Mouse (Mus musculus) MEL (cell line): ENCODE measurements at regions not wholly inside any gene's neighbourhood (a gene's known extent, or its start where the extent isn't known, plus 50 kb on each side); places are given as distances from the start of the nearest gene placed in this dataset.

ENCODE experiments used
- DNase-seq: peaks from one replicate; pipeline ENCODE4 v3.0.0; 2011; ENCODE audit warnings: low read depth, low spot score
- H3K27ac ChIP-seq: 2 replicates; pipeline ENCODE4 v1.5.1; 2012; ENCODE audit warnings: low read depth, mild to moderate bottlenecking, control low read depth, low read length, moderate library complexity; ENCODE audit not compliant: control insufficient read depth
- H3K27me3 ChIP-seq, 2 experiments: fragments of 150-350 bp in 1 of 2; sonication (generic) in 1 of 2; 2 replicates each; pipeline ENCODE4 v1.6.1; 2012; ENCODE audit warnings: low read length in 2 of 2, mild to moderate bottlenecking in 2 of 2, improper control_type of control experiment in 1 of 2, moderate library complexity in 1 of 2; ENCODE audit not compliant: insufficient read depth in 2 of 2, control insufficient read depth in 1 of 2
- H3K36me3 ChIP-seq, 2 experiments: 2 replicates each; pipeline ENCODE4 v1.6.1; 2012 to 2014; ENCODE audit warnings: low read length in 2 of 2, improper control_type of control experiment in 1 of 2, inconsistent platforms in 1 of 2, mild to moderate bottlenecking in 1 of 2; ENCODE audit not compliant: insufficient read depth in 2 of 2, control insufficient read depth in 1 of 2
- H3K4me1 ChIP-seq, 2 experiments: fragments of 150-350 bp in 1 of 2; sonication (generic) in 1 of 2; 2 replicates each; pipeline ENCODE4 v1.6.1; 2012; ENCODE audit warnings: low read length in 2 of 2, improper control_type of control experiment in 1 of 2, mild to moderate bottlenecking in 1 of 2; ENCODE audit not compliant: insufficient read depth in 2 of 2, control insufficient read depth in 1 of 2
- H3K4me3 ChIP-seq, 2 experiments: fragments of 150-350 bp in 1 of 2; sonication (generic) in 1 of 2; 2 replicates each; pipeline ENCODE4 v1.5.1; 2012; ENCODE audit warnings: low read depth in 2 of 2, low read length in 2 of 2, mild to moderate bottlenecking in 2 of 2, moderate library complexity in 2 of 2, control low read depth in 1 of 2, improper control_type of control experiment in 1 of 2; ENCODE audit not compliant: control insufficient read depth in 1 of 2, insufficient read depth in 1 of 2
- H3K79me2 ChIP-seq: 2 replicates; pipeline ENCODE4 v1.6.1; 2012; ENCODE audit warnings: mild to moderate bottlenecking, low read length, moderate library complexity; ENCODE audit not compliant: control insufficient read depth, poor library complexity, insufficient read depth
- H3K9ac ChIP-seq: 2 replicates; pipeline ENCODE4 v1.6.1; 2012; ENCODE audit warnings: low read depth, mild to moderate bottlenecking, control low read depth, low read length, moderate library complexity; ENCODE audit not compliant: control insufficient read depth, poor library complexity, severe bottlenecking
- H3K9me3 ChIP-seq: fragments of 150-350 bp; sonication (generic); replicated peaks from 2 replicates; pipeline ENCODE4 v1.6.1; 2012; ENCODE audit warnings: mild to moderate bottlenecking, low read length, improper control_type of control experiment, moderate library complexity; ENCODE audit not compliant: insufficient read depth
- CHD1 ChIP-seq: IDR thresholded peaks from 2 replicates; pipeline ENCODE4 v1.6.1; 2012; ENCODE audit warnings: low read depth, mild to moderate bottlenecking, inconsistent platforms, low read length, improper control_type of control experiment
- E2F4 ChIP-seq: IDR thresholded peaks from 2 replicates; pipeline ENCODE4 v1.6.1; 2011; ENCODE audit warnings: low read depth, low read length, improper control_type of control experiment, borderline replicate concordance
- ELF1 ChIP-seq: IDR thresholded peaks from 2 replicates; pipeline ENCODE4 v1.6.1; 2014; ENCODE audit warnings: low read depth, mild to moderate bottlenecking, inconsistent platforms, low read length, improper control_type of control experiment, moderate library complexity
- EP300 ChIP-seq, 2 experiments: IDR thresholded peaks; 2 replicates each; pipeline ENCODE4 v1.6.1; 2011; ENCODE audit warnings: improper control_type of control experiment in 2 of 2, low read length in 2 of 2, low read depth in 1 of 2, mild to moderate bottlenecking in 1 of 2
- GATA1 ChIP-seq: IDR thresholded peaks from 2 replicates; pipeline ENCODE4 v1.6.1; 2011; ENCODE audit warnings: low read depth, low read length, improper control_type of control experiment
- KAT2A ChIP-seq: conservative IDR thresholded peaks from 2 replicates; pipeline ENCODE4 v1.6.1; 2012; ENCODE audit warnings: low read depth, low read length, improper control_type of control experiment, inconsistent platforms
- MAZ ChIP-seq: IDR thresholded peaks from 2 replicates; pipeline ENCODE4 v1.6.1; 2012; ENCODE audit warnings: low read depth, mild to moderate bottlenecking, inconsistent platforms, low read length, improper control_type of control experiment
- MXI1 ChIP-seq: IDR thresholded peaks from 2 replicates; pipeline ENCODE4 v1.6.1; 2011; ENCODE audit warnings: mild to moderate bottlenecking, low read depth, low read length, improper control_type of control experiment
- NELFE ChIP-seq: IDR thresholded peaks from 2 replicates; pipeline ENCODE4 v1.6.1; 2011; ENCODE audit warnings: low read depth, low read length, improper control_type of control experiment
- POLR2AphosphoS2 ChIP-seq: IDR thresholded peaks from 2 replicates; pipeline ENCODE4 v1.6.1; 2011; ENCODE audit warnings: low read length, improper control_type of control experiment
- POLR2AphosphoS5 ChIP-seq: IDR thresholded peaks from 2 replicates; pipeline ENCODE4 v1.6.1; 2012; ENCODE audit warnings: low read depth, borderline replicate concordance, mild to moderate bottlenecking, inconsistent platforms, low read length, moderate library complexity, mixed read lengths
- RAD21 ChIP-seq: IDR thresholded peaks from 2 replicates; pipeline ENCODE4 v1.6.1; 2011; ENCODE audit warnings: mild to moderate bottlenecking, low read depth, low read length, improper control_type of control experiment
- TAL1 ChIP-seq: IDR thresholded peaks from 2 replicates; pipeline ENCODE4 v1.6.1; 2012; ENCODE audit warnings: mild to moderate bottlenecking, inconsistent platforms, low read length, moderate library complexity, mixed read lengths
- TBP ChIP-seq: IDR thresholded peaks from 2 replicates; pipeline ENCODE4 v1.8.0; 2011; ENCODE audit warnings: low read depth, low read length, improper control_type of control experiment
- TCF12 ChIP-seq: IDR thresholded peaks from 2 replicates; pipeline ENCODE4 v1.6.1; 2014; ENCODE audit warnings: low read depth, mild to moderate bottlenecking, inconsistent platforms, low read length, improper control_type of control experiment, moderate library complexity
- USF2 ChIP-seq, 2 experiments: IDR thresholded peaks; 2 replicates each; pipeline ENCODE4 v1.6.1; 2011 to 2012; ENCODE audit warnings: improper control_type of control experiment in 2 of 2, low read length in 2 of 2, borderline replicate concordance in 1 of 2, inconsistent platforms in 1 of 2, low read depth in 1 of 2, mild to moderate bottlenecking in 1 of 2; ENCODE audit not compliant: insufficient read depth in 1 of 2
- ZC3H11A ChIP-seq: IDR thresholded peaks from 2 replicates; pipeline ENCODE4 v1.6.1; 2012; ENCODE audit warnings: low read depth, mild to moderate bottlenecking, inconsistent platforms, low read length, improper control_type of control experiment
- ZKSCAN1 ChIP-seq: IDR thresholded peaks from 2 replicates; pipeline ENCODE4 v1.6.1; 2012; ENCODE audit warnings: low read depth, mild to moderate bottlenecking, inconsistent platforms, low read length, improper control_type of control experiment, moderate library complexity
- ZMIZ1 ChIP-seq: IDR thresholded peaks from 2 replicates; pipeline ENCODE4 v1.6.1; 2012; ENCODE audit warnings: low read depth, mild to moderate bottlenecking, inconsistent platforms, low read length, improper control_type of control experiment, moderate library complexity
- ZNF384 ChIP-seq: IDR thresholded peaks from 2 replicates; pipeline ENCODE4 v1.6.1; 2012; ENCODE audit warnings: low read depth, mild to moderate bottlenecking, inconsistent platforms, low read length, improper control_type of control experiment

DNA sequence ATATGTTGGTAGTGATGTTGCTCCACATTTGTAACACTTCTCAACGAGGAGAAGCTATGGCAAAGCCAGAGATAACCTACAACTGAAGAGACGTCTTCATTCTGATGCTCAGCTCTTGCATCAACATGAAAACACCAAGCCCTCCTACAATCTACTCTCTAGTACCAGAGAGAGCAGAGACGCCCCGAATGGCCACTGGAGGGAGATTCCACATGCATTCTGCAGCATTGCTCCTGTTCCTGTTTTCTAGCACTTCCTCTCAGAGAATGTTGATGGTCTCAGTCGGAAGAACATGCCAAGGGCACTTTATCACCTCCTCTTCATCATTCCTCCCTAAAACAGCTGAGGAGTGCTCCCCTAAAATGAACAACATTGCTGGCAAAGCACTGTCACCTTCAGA, 692.4 kb downstream of the Ntrk3 start:
- no peaks in the 10 kb centered on the region for H3K4me1 ChIP-seq
- no peak overlapping the region for H3K4me3 ChIP-seq
- H3K9me3 ChIP-seq, result no peaks in the 10 kb centered on the region
- TF ChIP-seq GATA1 (no peak), NELFE (no peak), KAT2A (no peak), TCF12 (no peak), E2F4 (no peak), TBP (no peak), ZMIZ1 (no peak)
- TF ChIP-seq, all 39 proteins: peak for 0
- Histone ChIP-seq H3K79me2 (no peaks in the 10 kb centered on the region), H3K27me3 (no peaks in the 10 kb centered on the region), H3K36me3 (no peaks in the 10 kb centered on the region), H3K9ac (no peak overlapping the region), H3K27ac (no peak overlapping the region)
- no peak for DNase-seq

DNA sequence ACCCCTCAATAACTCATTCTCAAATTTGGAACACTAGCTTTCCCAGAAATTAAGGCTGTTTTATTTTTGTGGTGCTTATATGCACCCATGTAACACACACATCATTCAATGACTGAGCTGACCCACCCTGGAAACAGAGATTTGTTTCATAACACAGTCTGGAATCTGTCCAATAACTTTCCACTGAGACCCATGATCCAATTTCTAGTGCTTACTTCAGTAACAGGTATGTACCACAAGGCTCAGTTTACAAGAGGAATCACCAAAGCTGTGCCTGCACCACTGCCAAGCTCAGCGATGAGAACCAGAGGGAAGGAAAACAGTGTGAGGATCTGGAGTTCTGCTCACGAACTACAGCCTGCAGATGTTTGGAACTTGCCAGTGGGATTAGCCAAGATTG, 706.8 kb downstream of the Ntrk3 start:
- Histone ChIP-seq H3K4me1 (no peaks in the 10 kb centered on the region), H3K27ac (no peak overlapping the region), H3K36me3 (no peaks in the 10 kb centered on the region), H3K9me3 (no peaks in the 10 kb centered on the region), H3K9ac (no peak overlapping the region)
- no peak for TF ChIP-seq POLR2AphosphoS5
- TF ChIP-seq USF2 (IDR thresholded peaks at IDR 0.05; ENCODE audit: borderline replicate concordance in 1 of 2, insufficient read depth in 1 of 2, low read depth in 1 of 2, low read length in 2 of 2), result no peak
- TF ChIP-seq RAD21, result no peak
- no peak for TF ChIP-seq MXI1
- no peak for TF ChIP-seq KAT2A
- TF ChIP-seq TAL1, result no peak
- TF ChIP-seq EP300 (IDR thresholded peaks at IDR 0.05; ENCODE audit: low read depth in 1 of 2, low read length in 2 of 2), result no peak
- no peak for TF ChIP-seq GATA1
- TF ChIP-seq ZC3H11A, result no peak
- no peak for TF ChIP-seq CHD1
- no peak for TF ChIP-seq ELF1
- no peak for TF ChIP-seq POLR2AphosphoS2
- no peak for TF ChIP-seq ZKSCAN1
- TF ChIP-seq NELFE, result no peak
- TF ChIP-seq ZNF384, result no peak
- no peak for TF ChIP-seq MAZ
- TF ChIP-seq, all 39 proteins: peak for 0
- H3K4me3 ChIP-seq, result no peak overlapping the region
- no peaks in the 10 kb centered on the region for H3K27me3 ChIP-seq
- DNase-seq, result no peak
- H3K79me2 ChIP-seq, result no peaks in the 10 kb centered on the region
